Mouse (Mus musculus) adrenal gland, postnatal 36 days (tissue): ENCODE results near the gene S100a8. TPM values are rescaled to one million over a fixed set of nuclear protein-coding genes. Genes with fewer than 3 reads are reported as not detected.
A peak's percentile ranks its signal among the peaks of the same experiment; 100 is the strongest.

ENCODE experiments used
- DNase-seq, 2 experiments: peaks; one replicate each; pipeline ENCODE4 v3.0.0; 2021; ENCODE audit warnings: mixed read lengths in 1 of 2
- total RNA-seq, 2 experiments: library from RNA; stranded (reverse); gene quantifications; 2 replicates each; pipeline ENCODE4 v1.2.3; 2021

Gene S100a8
- total RNA-seq, 2 experiments from 2014 or later: 2.2 TPM; not detected in 1

- no peak for DNase-seq
These were observed 9.9 kb downstream of the S100a8 start for GRCm38 (mm10) chr3:90678656-90679055.

GRCm38 (mm10) chr3:90683929-90684328, 15.2 kb downstream of the S100a8 start:
- no peak for DNase-seq

DNA sequence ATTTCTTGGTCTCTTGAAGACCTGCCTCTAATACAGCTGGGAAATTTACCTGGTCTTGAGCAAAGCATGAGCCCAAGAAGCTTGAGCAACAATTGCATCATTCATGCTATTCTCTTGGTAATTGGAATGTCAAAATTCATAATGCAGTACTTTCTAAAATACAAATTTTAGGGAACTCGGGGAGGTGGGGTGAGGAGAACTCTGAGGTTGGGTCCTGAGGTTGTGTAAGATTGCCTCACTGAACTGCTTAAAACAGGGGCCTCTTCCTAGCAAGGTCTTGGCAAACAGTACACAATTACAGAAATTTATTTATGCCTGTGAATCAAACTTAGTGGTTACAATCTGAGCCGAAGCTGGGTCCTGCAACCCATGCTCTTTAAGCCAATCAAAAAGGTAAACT, 18.1 kb downstream of the S100a8 start:
- no peak for DNase-seq

- DNase-seq: no peak
These were observed 24.7 kb downstream of the S100a8 start for GRCm38 (mm10) chr3:90693496-90693895.

DNA sequence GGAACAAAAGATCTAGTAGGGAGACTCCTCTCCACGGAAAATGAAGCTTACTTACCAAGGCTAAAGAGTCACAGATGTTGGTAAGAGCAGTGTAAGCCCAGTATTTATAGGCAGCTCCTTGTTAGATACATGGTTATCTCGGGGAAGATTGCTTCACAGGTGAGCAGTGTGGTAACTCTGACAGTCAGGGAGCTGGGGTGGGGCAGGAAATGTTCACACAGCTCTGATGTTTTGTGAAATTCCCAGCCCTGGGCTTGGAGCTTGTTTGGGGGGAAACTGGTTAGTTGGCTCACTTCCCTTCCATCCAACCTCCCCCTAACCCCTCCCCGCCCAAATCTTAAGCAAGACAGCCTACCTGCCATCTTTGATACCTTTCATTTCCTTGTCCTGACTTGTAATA, 26.8 kb downstream of the S100a8 start, which contains the start of gene S100a9:
TSS of gene S100a9 (minus strand) at position 109 of the 400 bp plus-strand sequence.
- DNase-seq: no peak

DNA sequence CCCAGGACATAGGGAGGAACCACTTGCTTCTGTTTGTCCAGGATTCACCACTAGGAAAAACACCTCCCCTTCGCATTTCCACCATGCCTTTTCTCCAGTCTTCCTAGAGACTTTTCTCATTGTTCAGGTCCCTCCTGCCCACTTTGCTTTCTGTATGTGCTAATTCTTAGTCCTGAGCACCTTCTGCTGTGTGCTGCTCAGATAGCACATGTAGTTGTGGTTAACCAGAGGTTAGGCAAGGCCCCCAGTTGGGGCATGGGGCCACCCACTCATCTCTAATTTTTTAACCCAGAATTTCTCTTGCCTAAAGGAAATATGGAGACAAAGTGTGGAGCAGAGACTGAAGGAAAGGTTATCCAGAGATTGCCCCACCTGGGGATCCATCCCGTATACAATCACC, 33.5 kb downstream of the S100a8 start:
- no peak for DNase-seq

- peak; percentile 13 to 17 for DNase-seq
These were observed 39.9 kb downstream of the S100a8 start for GRCm38 (mm10) chr3:90708523-90709202.

DNA sequence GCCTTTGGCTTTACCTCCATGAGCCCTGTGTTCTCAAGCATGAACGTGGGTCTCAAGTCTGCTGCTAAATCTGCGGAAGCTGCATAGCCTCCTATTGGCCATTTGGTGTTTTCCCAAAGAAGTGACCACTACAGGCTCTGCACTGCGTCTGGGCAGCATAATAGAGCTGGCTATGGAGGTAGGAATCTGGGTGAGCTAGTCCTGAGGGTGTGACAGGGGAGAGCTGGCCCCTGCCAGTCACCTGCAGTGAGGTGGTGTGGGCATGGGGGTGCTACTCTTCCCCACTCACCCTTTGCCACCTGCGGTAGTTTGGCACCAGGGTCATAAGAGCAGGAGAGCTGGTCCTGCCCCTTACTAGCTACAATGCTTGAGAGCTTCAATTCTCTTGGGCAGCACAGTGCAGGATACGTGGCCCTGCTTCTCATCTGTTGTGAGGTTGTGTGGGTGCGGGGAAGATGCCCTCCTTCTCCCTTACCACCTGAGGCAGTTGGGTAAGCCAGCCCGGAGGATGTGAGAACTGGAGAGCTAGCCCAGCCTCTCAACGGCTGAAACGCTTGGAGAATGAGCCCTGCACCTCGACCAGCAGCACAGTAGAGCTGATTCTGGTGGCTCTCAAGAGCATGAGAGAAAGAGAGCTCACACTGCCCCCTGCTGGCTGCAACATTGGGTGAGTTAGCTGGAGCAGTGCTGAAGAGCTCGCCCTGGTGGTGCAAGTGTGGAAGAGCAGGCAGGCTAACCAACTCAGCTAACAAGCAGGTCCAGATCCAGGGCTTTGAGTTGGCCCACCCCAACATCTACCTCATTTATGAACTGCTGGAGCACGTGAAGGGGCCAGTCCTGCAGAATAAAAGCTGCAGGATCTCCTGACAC, 41.0 kb downstream of the S100a8 start:
- DNase-seq: peak; percentile 87 to 88

Other genes starting within 250 kb of the S100a8 start
- 10 to 100 TPM; 79.4 to 89.6 TPM for gene Ints3, start 235.4 kb upstream of the S100a8 start, total RNA-seq
- gene Npr1, start 203.1 kb upstream of the S100a8 start, total RNA-seq: 100 to 1,000 TPM; 203 to 287 TPM
- gene Ilf2, start 192.9 kb upstream of the S100a8 start, total RNA-seq: 10 to 100 TPM; 56.9 to 63.7 TPM
- gene Snapin, start 177.9 kb upstream of the S100a8 start, total RNA-seq: 10 to 100 TPM; 53.3 to 79.3 TPM
- gene Chtop, start 159.5 kb upstream of the S100a8 start, total RNA-seq: 100 to 1,000 TPM; 115 to 125 TPM
- 100 to 1,000 TPM; 142 to 154 TPM for gene S100a1, start 154.6 kb upstream of the S100a8 start, total RNA-seq
- 10 to 100 TPM; 33.4 to 38.2 TPM for gene S100a13, start 154.5 kb upstream of the S100a8 start, total RNA-seq
- gene S100a14, start 142.1 kb upstream of the S100a8 start, total RNA-seq: under 1 TPM in 1 of 2 experiments, not detected in 1; 0.53 TPM
- gene S100a16, start 131.7 kb upstream of the S100a8 start, total RNA-seq: 10 to 100 TPM; 53.5 to 61.2 TPM
- under 1 TPM in 1 of 2 experiments, not detected in 1; 0.46 TPM for gene S100a3, start 108.4 kb upstream of the S100a8 start, total RNA-seq
- gene S100a2, start 78.7 kb upstream of the S100a8 start, total RNA-seq: not detected
- gene Gm42674, start 67.1 kb upstream of the S100a8 start, total RNA-seq: not detected
- gene S100a4, start 65.2 kb upstream of the S100a8 start, total RNA-seq: 10 to 100 TPM in 1 of 2 experiments, 1 to 10 TPM in 1; 9.0 to 11.5 TPM
- gene S100a5, start 60.5 kb upstream of the S100a8 start, total RNA-seq: not detected
- gene S100a6, start 56.1 kb upstream of the S100a8 start, total RNA-seq: 10 to 100 TPM; 42.5 to 68.0 TPM
- gene S100a7a, start 15.0 kb upstream of the S100a8 start, total RNA-seq: under 1 TPM in 1 of 2 experiments, not detected in 1; 0.33 TPM
- 1 to 10 TPM in 1 of 2 experiments, not detected in 1; 1.8 TPM for gene S100a9, start 26.7 kb downstream of the S100a8 start, total RNA-seq
- not detected for gene Pglyrp4, start 57.9 kb downstream of the S100a8 start, total RNA-seq
- gene Gm5849, start 108.9 kb downstream of the S100a8 start, total RNA-seq: not detected